Comparison of ENCODE assay signal across 18 mouse cellular contexts in genomic region chr8:109156016-109156415, GRCm38 (mm10).
DNase-seq lines count a peak whose midpoint lies in the region; ATAC-seq and TF ChIP-seq lines count a peak whose summit lies in the region.
"Had no signal": no experiment of that assay in that cellular context is flagged by ENCODE, and none has a peak within 500 bp of the region (broad histone marks: within the 10 kb centered on the region; RNA-seq: fewer than 3 reads in every experiment).

No protein-coding gene starts in this region.

- peak; percentile 52 for DNase-seq in heart, adult 8-10 months (ENCODE audit: low spot score)
- no peak for DNase-seq in heart, postnatal 25 days (ENCODE audit: low spot score)
- DNase-seq in midbrain, embryonic 14.5 days, result peak; percentile 7
- no peak for DNase-seq in midbrain, embryonic 10.5 days (ENCODE audit: low spot score)
- peak; percentile 8 for DNase-seq in gastrocnemius, postnatal 10 days
- no peak for DNase-seq in hindbrain, embryonic 11.5 days (ENCODE audit: low spot score)
- DNase-seq: B cell, adult 2 months; cerebellum, adult 11 months; cerebellum, postnatal 25 days; lung, embryonic 14.5 days had no signal

- no peak for TF ChIP-seq POLR2A in myocyte (IDR thresholded peaks at IDR 0.05; ENCODE audit: insufficient read length, low read depth)

- H3K9ac ChIP-seq in midbrain, embryonic 14.5 days (replicated peaks; ENCODE audit: low read length), result no peak overlapping the region
- no peak overlapping the region for H3K9ac ChIP-seq in hindbrain, embryonic 11.5 days (ENCODE audit: low read depth, low read length)
- H3K9ac ChIP-seq: hindbrain, embryonic 12.5 days; intestine, embryonic 15.5 days; lung, embryonic 14.5 days; neural tube, embryonic 15.5 days had no signal

- H3K4me3 ChIP-seq in midbrain, embryonic 14.5 days (replicated peaks; ENCODE audit: low read depth, low read length), result no peak overlapping the region
- H3K4me3 ChIP-seq in midbrain, embryonic 10.5 days, result no peak overlapping the region
- no peak overlapping the region for H3K4me3 ChIP-seq in myocyte
- no peak overlapping the region for H3K4me3 ChIP-seq in hindbrain, embryonic 11.5 days (ENCODE audit: low read depth, low read length)
- H3K4me3 ChIP-seq: hindbrain, embryonic 12.5 days; intestine, embryonic 15.5 days; layer of hippocampus, adult 2 months; neural tube, embryonic 15.5 days had no signal

- no peak overlapping the region for H3K4me2 ChIP-seq in midbrain, embryonic 14.5 days (ENCODE audit: low read length)
- peak overlapping the region; percentile 61 for H3K4me2 ChIP-seq in myocyte (ENCODE audit: low read depth)
- H3K4me2 ChIP-seq in hindbrain, embryonic 11.5 days (replicated peaks; ENCODE audit: low read depth, low read length), result no peak overlapping the region
- H3K4me2 ChIP-seq: hindbrain, embryonic 12.5 days; intestine, embryonic 15.5 days; liver, embryonic 11.5 days; lung, embryonic 14.5 days; neural tube, embryonic 15.5 days had no signal

- H3K27ac ChIP-seq in midbrain, embryonic 14.5 days (replicated peaks; ENCODE audit: low read depth, low read length), result no peak overlapping the region
- H3K27ac ChIP-seq in midbrain, embryonic 10.5 days (replicated peaks), result no peak overlapping the region
- H3K27ac ChIP-seq in hindbrain, embryonic 11.5 days (ENCODE audit: low read depth, low read length), result no peak overlapping the region
- H3K27ac ChIP-seq: hindbrain, embryonic 12.5 days; intestine, embryonic 15.5 days; layer of hippocampus, adult 2 months; neural tube, embryonic 15.5 days had no signal

- WGBS in midbrain, embryonic 14.5 days, result 80% methylated on average over 8 of the region's 8 CpGs
- 96% methylated on average over 8 of the region's 8 CpGs for WGBS in midbrain, embryonic 10.5 days
- 82% methylated on average over 8 of the region's 8 CpGs for WGBS in hindbrain, embryonic 11.5 days

- H3K79me2 ChIP-seq in myocyte (ENCODE audit: control insufficient read depth, insufficient read depth), result no peaks in the 10 kb centered on the region

- no peaks in the 10 kb centered on the region for H3K27me3 ChIP-seq in midbrain, embryonic 14.5 days (ENCODE audit: control insufficient read depth, insufficient read depth, low read length)
- H3K27me3 ChIP-seq in midbrain, embryonic 10.5 days (ENCODE audit: low read depth, poor library complexity, severe bottlenecking), result no peaks in the 10 kb centered on the region
- H3K27me3 ChIP-seq in myocyte (ENCODE audit: control insufficient read depth, insufficient read depth, insufficient read length), result no peaks in the 10 kb centered on the region
- no peaks in the 10 kb centered on the region for H3K27me3 ChIP-seq in hindbrain, embryonic 11.5 days (ENCODE audit: control insufficient read depth, insufficient read depth, low read length)
- H3K27me3 ChIP-seq: hindbrain, embryonic 12.5 days; intestine, embryonic 15.5 days; neural tube, embryonic 15.5 days had no signal

- intact Hi-C loops in heart, postnatal 25 days (cut with DNase I), result no loop called here

- no peaks in the 10 kb centered on the region for H3K4me1 ChIP-seq in midbrain, embryonic 14.5 days (ENCODE audit: control insufficient read depth, insufficient read depth, low read length)
- H3K4me1 ChIP-seq in midbrain, embryonic 10.5 days, result no peaks in the 10 kb centered on the region
- no peaks in the 10 kb centered on the region for H3K4me1 ChIP-seq in hindbrain, embryonic 11.5 days (replicated peaks; ENCODE audit: control insufficient read depth, insufficient read depth, low read length)
- H3K4me1 ChIP-seq: hindbrain, embryonic 12.5 days; intestine, embryonic 15.5 days had no signal

- peaks cover 7% of the 10 kb centered on the region for H3K9me3 ChIP-seq in midbrain, embryonic 14.5 days (ENCODE audit: control insufficient read depth, low read length)
- peaks cover 8% of the 10 kb centered on the region for H3K9me3 ChIP-seq in midbrain, embryonic 10.5 days (replicated peaks)
- no peaks in the 10 kb centered on the region for H3K9me3 ChIP-seq in hindbrain, embryonic 11.5 days (ENCODE audit: control insufficient read depth, low read length)
- H3K9me3 ChIP-seq: intestine, embryonic 15.5 days; neural tube, embryonic 15.5 days had no signal

- no peaks in the 10 kb centered on the region for H3K36me3 ChIP-seq in midbrain, embryonic 14.5 days (ENCODE audit: control insufficient read depth, insufficient read depth, low read length)
- no peaks in the 10 kb centered on the region for H3K36me3 ChIP-seq in midbrain, embryonic 10.5 days
- H3K36me3 ChIP-seq in myocyte (ENCODE audit: control insufficient read depth, insufficient read depth), result no peaks in the 10 kb centered on the region
- H3K36me3 ChIP-seq in hindbrain, embryonic 11.5 days (ENCODE audit: control insufficient read depth, insufficient read depth, low read length), result no peaks in the 10 kb centered on the region
- H3K36me3 ChIP-seq: hindbrain, embryonic 12.5 days; intestine, embryonic 15.5 days had no signal

- H3ac ChIP-seq in myocyte (ENCODE audit: control insufficient read depth, insufficient read length), result no peak overlapping the region

- no peak for ATAC-seq in midbrain, embryonic 14.5 days (ENCODE audit: low FRiP score, low TSS enrichment)
- ATAC-seq in hindbrain, embryonic 11.5 days (ENCODE audit: low FRiP score), result no peak
- ATAC-seq in megakaryocyte, adult 5-6 weeks (ENCODE audit: poor library complexity, severe bottlenecking), result no peak
- ATAC-seq: forebrain, embryonic 16.5 days; intestine, embryonic 15.5 days had no signal

TF ChIP-seq in myocyte, 11 proteins besides CTCF, POLR2A, EP300 and RAD21:
- TF ChIP-seq MYOD1 (IDR thresholded peaks at IDR 0.05; ENCODE audit: control insufficient read depth in 1 of 3, insufficient read length in 2 of 3, low read depth in 2 of 3) (no peak), TCF3 (IDR thresholded peaks at IDR 0.05; ENCODE audit: insufficient read length, low read depth) (no peak)

Comparison
In these comparisons a context has a peak if more than half of its experiments do, and no peak if none do; other contexts are left out.
1. DNase-seq: peak in heart, adult 8-10 months (single experiment), midbrain, embryonic 14.5 days (single experiment) and gastrocnemius, postnatal 10 days (single experiment); none in heart, postnatal 25 days (single experiment), midbrain, embryonic 10.5 days (single experiment) and hindbrain, embryonic 11.5 days (single experiment).